Mouse (Mus musculus) forebrain, embryonic 13.5 days (tissue): ENCODE measurements around the gene Il2. TPM values are rescaled to one million over a fixed set of nuclear protein-coding genes. Genes with fewer than 3 reads are reported as not detected.

Experiments used
- ATAC-seq: fragments of 200-750 bp; cut with Nextera tagmentation; 2 replicates; pipeline ENCODE4 v1.8.0; 2017
- H3K27ac ChIP-seq: fragments of 300-500 bp; sonication (generic); 2 replicates; pipeline ENCODE4 v1.5.1; 2015; ENCODE audit warnings: inconsistent platforms, mild to moderate bottlenecking, moderate library complexity
- H3K27me3 ChIP-seq: fragments of 300-500 bp; sonication (generic); 2 replicates; pipeline ENCODE4 v1.6.1; 2015; ENCODE audit warnings: mild to moderate bottlenecking, inconsistent platforms
- H3K36me3 ChIP-seq: fragments of 300-500 bp; sonication (generic); 2 replicates; pipeline ENCODE4 v1.6.1; 2015; ENCODE audit warnings: mild to moderate bottlenecking, inconsistent platforms; ENCODE audit not compliant: poor library complexity, severe bottlenecking
- H3K4me1 ChIP-seq: fragments of 300-500 bp; sonication (generic); 2 replicates; pipeline ENCODE4 v1.6.1; 2015; ENCODE audit warnings: inconsistent platforms
- H3K4me2 ChIP-seq: fragments of 300-500 bp; sonication (generic); 2 replicates; pipeline ENCODE4 v1.6.1; 2015; ENCODE audit warnings: inconsistent platforms, mild to moderate bottlenecking, moderate library complexity
- H3K4me3 ChIP-seq: fragments of 300-500 bp; sonication (generic); 2 replicates; pipeline ENCODE4 v1.5.1; 2015; ENCODE audit warnings: mild to moderate bottlenecking, inconsistent platforms
- H3K9ac ChIP-seq: fragments of 300-500 bp; sonication (generic); 2 replicates; pipeline ENCODE4 v1.6.1; 2015; ENCODE audit warnings: mild to moderate bottlenecking, inconsistent platforms
- H3K9me3 ChIP-seq: fragments of 300-500 bp; sonication (generic); replicated peaks from 2 replicates; pipeline ENCODE4 v1.6.1; 2016; ENCODE audit warnings: inconsistent platforms
- WGBS: fragments of 180-500 bp; shearing (Covaris S2); methylation state at CpG from one replicate; pipeline ENCODE4 v1.1.7; 2015; 5-methylcytosine and 5-hydroxymethylcytosine counted together
- polyA plus RNA-seq: library from polyadenylated mRNA; unstranded; fragments of >200 nt; fragmentation: Nextera tagmentation; extraction: Ambion mirVana; gene quantifications from 2 replicates; pipeline ENCODE4 v1.2.1, GENCODE M21; 2015

Il2 gene
- 0.40 TPM in 2 replicates for polyA plus RNA-seq

GRCm38 (mm10) chr3:37125655-37126054, at the start of gene Il2:
TSS of gene Il2 (minus strand) at chr3:37125959.
- Histone ChIP-seq H3K36me3 (no peaks in the 10 kb centered on the region), H3K9me3 (no peaks in the 10 kb centered on the region), H3K4me3 (no peak within 1 kb of the TSS), H3K4me1 (no peaks in the 10 kb centered on the region), H3K27me3 (no peaks in the 10 kb centered on the region), H3K27ac (no peak within 1 kb of the TSS), H3K9ac (no peak within 1 kb of the TSS), H3K4me2 (no peak within 1 kb of the TSS)
- ATAC-seq = no peak
- 80% methylated on average over 4 of the region's 4 CpGs for WGBS

GRCm38 (mm10) chr3:37174711-37175572, 49.2 kb upstream of the Il2 start:
- no peak overlapping the region for H3K9ac ChIP-seq
- H3K4me1 ChIP-seq = no peaks in the 10 kb centered on the region
- H3K4me3 ChIP-seq = no peak overlapping the region
- no peaks in the 10 kb centered on the region for H3K9me3 ChIP-seq
- 77% methylated on average over 10 of the region's 10 CpGs for WGBS
- no peaks in the 10 kb centered on the region for H3K36me3 ChIP-seq
- H3K27ac ChIP-seq = no peak overlapping the region
- no peak overlapping the region for H3K4me2 ChIP-seq
- ATAC-seq = no peak
- H3K27me3 ChIP-seq = no peaks in the 10 kb centered on the region

GRCm38 (mm10) chr3:37173285-37173684, 47.5 kb upstream of the Il2 start:
- Histone ChIP-seq H3K9ac (no peak overlapping the region), H3K36me3 (no peaks in the 10 kb centered on the region), H3K27ac (no peak overlapping the region), H3K27me3 (no peaks in the 10 kb centered on the region), H3K4me1 (no peaks in the 10 kb centered on the region), H3K9me3 (no peaks in the 10 kb centered on the region), H3K4me3 (no peak overlapping the region), H3K4me2 (no peak overlapping the region)
- ATAC-seq = no peak
- WGBS = 94% methylated on average over 8 of the region's 8 CpGs

GRCm38 (mm10) chr3:37169283-37169682, 43.5 kb upstream of the Il2 start:
- Histone ChIP-seq H3K36me3 (no peaks in the 10 kb centered on the region), H3K4me3 (no peak overlapping the region), H3K9ac (no peak overlapping the region), H3K4me1 (no peaks in the 10 kb centered on the region), H3K9me3 (no peaks in the 10 kb centered on the region), H3K27me3 (no peaks in the 10 kb centered on the region), H3K4me2 (no peak overlapping the region), H3K27ac (no peak overlapping the region)
- ATAC-seq = no peak
- WGBS = 94% methylated on average over 2 of the region's 2 CpGs

- Histone ChIP-seq H3K27me3 (no peaks in the 10 kb centered on the region), H3K4me1 (no peaks in the 10 kb centered on the region), H3K9me3 (no peaks in the 10 kb centered on the region), H3K9ac (no peak overlapping the region), H3K36me3 (no peaks in the 10 kb centered on the region), H3K4me2 (no peak overlapping the region), H3K4me3 (no peak overlapping the region), H3K27ac (no peak overlapping the region)
- ATAC-seq = no peak
- 68% methylated on average over 4 of the region's 4 CpGs for WGBS
Observed at GRCm38 (mm10) chr3:37161096-37161495, 35.3 kb upstream of the Il2 start.

GRCm38 (mm10) chr3:37158246-37158645, 32.5 kb upstream of the Il2 start:
- Histone ChIP-seq H3K4me2 (no peak overlapping the region), H3K27me3 (no peaks in the 10 kb centered on the region), H3K4me3 (no peak overlapping the region), H3K4me1 (no peaks in the 10 kb centered on the region), H3K36me3 (no peaks in the 10 kb centered on the region), H3K27ac (no peak overlapping the region), H3K9me3 (no peaks in the 10 kb centered on the region), H3K9ac (no peak overlapping the region)
- WGBS = 83% methylated on average over 3 of the region's 3 CpGs
- ATAC-seq = no peak

GRCm38 (mm10) chr3:37157082-37157481, 31.3 kb upstream of the Il2 start:
- WGBS = 72% methylated on average over 8 of the region's 8 CpGs

GRCm38 (mm10) chr3:37154396-37154795, 28.6 kb upstream of the Il2 start:
- H3K27me3 ChIP-seq = no peaks in the 10 kb centered on the region
- 82% methylated on average over 7 of the region's 7 CpGs for WGBS
- no peak overlapping the region for H3K4me2 ChIP-seq
- no peak for ATAC-seq
- no peak overlapping the region for H3K27ac ChIP-seq
- H3K4me3 ChIP-seq = no peak overlapping the region
- no peaks in the 10 kb centered on the region for H3K9me3 ChIP-seq
- no peak overlapping the region for H3K9ac ChIP-seq
- no peaks in the 10 kb centered on the region for H3K4me1 ChIP-seq
- no peaks in the 10 kb centered on the region for H3K36me3 ChIP-seq

More at GRCm38 (mm10) chr3:37157082-37157481, 31.3 kb upstream of the Il2 start:
- H3K4me1 ChIP-seq = no peaks in the 10 kb centered on the region
- ATAC-seq = no peak
- H3K27ac ChIP-seq = no peak overlapping the region
- no peak overlapping the region for H3K4me2 ChIP-seq
- H3K4me3 ChIP-seq = no peak overlapping the region
- no peaks in the 10 kb centered on the region for H3K9me3 ChIP-seq
- no peaks in the 10 kb centered on the region for H3K36me3 ChIP-seq
- H3K27me3 ChIP-seq = no peaks in the 10 kb centered on the region
- no peak overlapping the region for H3K9ac ChIP-seq

- no peaks in the 10 kb centered on the region for H3K9me3 ChIP-seq
- H3K27me3 ChIP-seq = no peaks in the 10 kb centered on the region
- H3K9ac ChIP-seq = no peak overlapping the region
- 93% methylated on average over 7 of the region's 7 CpGs for WGBS
- H3K27ac ChIP-seq = no peak overlapping the region
- ATAC-seq = no peak
- no peak overlapping the region for H3K4me3 ChIP-seq
- no peaks in the 10 kb centered on the region for H3K36me3 ChIP-seq
- H3K4me2 ChIP-seq = no peak overlapping the region
- H3K4me1 ChIP-seq = no peaks in the 10 kb centered on the region
Observed at GRCm38 (mm10) chr3:37153004-37153403, 27.2 kb upstream of the Il2 start.

- no peaks in the 10 kb centered on the region for H3K27me3 ChIP-seq
- no peak for ATAC-seq
- H3K4me2 ChIP-seq = no peak overlapping the region
- WGBS = 93% methylated on average over 10 of the region's 10 CpGs
- H3K4me1 ChIP-seq = no peaks in the 10 kb centered on the region
- no peaks in the 10 kb centered on the region for H3K9me3 ChIP-seq
- no peaks in the 10 kb centered on the region for H3K36me3 ChIP-seq
- no peak overlapping the region for H3K4me3 ChIP-seq
- H3K27ac ChIP-seq = no peak overlapping the region
- no peak overlapping the region for H3K9ac ChIP-seq
Observed at GRCm38 (mm10) chr3:37152274-37152673, 26.5 kb upstream of the Il2 start.

- no peaks in the 10 kb centered on the region for H3K27me3 ChIP-seq
- no peak overlapping the region for H3K27ac ChIP-seq
- H3K9me3 ChIP-seq = no peaks in the 10 kb centered on the region
- H3K9ac ChIP-seq = no peak overlapping the region
- H3K36me3 ChIP-seq = no peaks in the 10 kb centered on the region
- H3K4me2 ChIP-seq = no peak overlapping the region
- ATAC-seq = no peak
- no peak overlapping the region for H3K4me3 ChIP-seq
- no peaks in the 10 kb centered on the region for H3K4me1 ChIP-seq
- WGBS = 81% methylated on average over 7 of the region's 7 CpGs
Observed at GRCm38 (mm10) chr3:37146810-37147209, 21.1 kb upstream of the Il2 start.

- ATAC-seq = no peak
Observed at GRCm38 (mm10) chr3:37146406-37146805, 20.6 kb upstream of the Il2 start.

GRCm38 (mm10) chr3:37144979-37145378, 19.2 kb upstream of the Il2 start:
- Histone ChIP-seq H3K4me2 (no peak overlapping the region), H3K36me3 (no peaks in the 10 kb centered on the region), H3K27ac (no peak overlapping the region), H3K4me3 (no peak overlapping the region), H3K27me3 (no peaks in the 10 kb centered on the region), H3K4me1 (no peaks in the 10 kb centered on the region), H3K9me3 (no peaks in the 10 kb centered on the region), H3K9ac (no peak overlapping the region)
- 80% methylated on average over 1 of the region's 1 CpGs for WGBS
- ATAC-seq = no peak

More at GRCm38 (mm10) chr3:37146406-37146805, 20.6 kb upstream of the Il2 start:
- no peak overlapping the region for H3K9ac ChIP-seq
- H3K27ac ChIP-seq = no peak overlapping the region
- H3K36me3 ChIP-seq = no peaks in the 10 kb centered on the region
- H3K9me3 ChIP-seq = no peaks in the 10 kb centered on the region
- no peak overlapping the region for H3K4me2 ChIP-seq
- 50% methylated on average over 8 of the region's 8 CpGs for WGBS
- H3K4me1 ChIP-seq = no peaks in the 10 kb centered on the region
- H3K4me3 ChIP-seq = no peak overlapping the region
- no peaks in the 10 kb centered on the region for H3K27me3 ChIP-seq
